Mouse (Mus musculus) MEL (cell line): Measurements from ENCODE around the gene Cog6. TPM values are rescaled to one million over a fixed set of nuclear protein-coding genes. Genes with fewer than 3 reads are reported as not detected.

Experiments used
- DNase-seq: peaks from one replicate; pipeline ENCODE4 v3.0.0; 2011; ENCODE audit warnings: low read depth, low spot score
- H3K27ac ChIP-seq: 2 replicates; pipeline ENCODE4 v1.5.1; 2012; ENCODE audit warnings: low read depth, mild to moderate bottlenecking, control low read depth, low read length, moderate library complexity; ENCODE audit not compliant: control insufficient read depth
- H3K27me3 ChIP-seq, 2 experiments: fragments of 150-350 bp in 1 of 2; sonication (generic) in 1 of 2; 2 replicates each; pipeline ENCODE4 v1.6.1; 2012; ENCODE audit warnings: low read length in 2 of 2, mild to moderate bottlenecking in 2 of 2, improper control_type of control experiment in 1 of 2, moderate library complexity in 1 of 2; ENCODE audit not compliant: insufficient read depth in 2 of 2, control insufficient read depth in 1 of 2
- H3K36me3 ChIP-seq, 2 experiments: 2 replicates each; pipeline ENCODE4 v1.6.1; 2012 to 2014; ENCODE audit warnings: low read length in 2 of 2, improper control_type of control experiment in 1 of 2, inconsistent platforms in 1 of 2, mild to moderate bottlenecking in 1 of 2; ENCODE audit not compliant: insufficient read depth in 2 of 2, control insufficient read depth in 1 of 2
- H3K4me1 ChIP-seq, 2 experiments: fragments of 150-350 bp in 1 of 2; sonication (generic) in 1 of 2; 2 replicates each; pipeline ENCODE4 v1.6.1; 2012; ENCODE audit warnings: low read length in 2 of 2, improper control_type of control experiment in 1 of 2, mild to moderate bottlenecking in 1 of 2; ENCODE audit not compliant: insufficient read depth in 2 of 2, control insufficient read depth in 1 of 2
- H3K4me3 ChIP-seq, 2 experiments: fragments of 150-350 bp in 1 of 2; sonication (generic) in 1 of 2; 2 replicates each; pipeline ENCODE4 v1.5.1; 2012; ENCODE audit warnings: low read depth in 2 of 2, low read length in 2 of 2, mild to moderate bottlenecking in 2 of 2, moderate library complexity in 2 of 2, control low read depth in 1 of 2, improper control_type of control experiment in 1 of 2; ENCODE audit not compliant: control insufficient read depth in 1 of 2, insufficient read depth in 1 of 2
- H3K79me2 ChIP-seq: 2 replicates; pipeline ENCODE4 v1.6.1; 2012; ENCODE audit warnings: mild to moderate bottlenecking, low read length, moderate library complexity; ENCODE audit not compliant: control insufficient read depth, poor library complexity, insufficient read depth
- H3K9ac ChIP-seq: 2 replicates; pipeline ENCODE4 v1.6.1; 2012; ENCODE audit warnings: low read depth, mild to moderate bottlenecking, control low read depth, low read length, moderate library complexity; ENCODE audit not compliant: control insufficient read depth, poor library complexity, severe bottlenecking
- H3K9me3 ChIP-seq: fragments of 150-350 bp; sonication (generic); replicated peaks from 2 replicates; pipeline ENCODE4 v1.6.1; 2012; ENCODE audit warnings: mild to moderate bottlenecking, low read length, improper control_type of control experiment, moderate library complexity; ENCODE audit not compliant: insufficient read depth
- BHLHE40 ChIP-seq: IDR thresholded peaks from 2 replicates; pipeline ENCODE4 v1.6.1; 2012; ENCODE audit warnings: low read depth, mild to moderate bottlenecking, inconsistent platforms, low read length, improper control_type of control experiment, borderline replicate concordance
- CHD2 ChIP-seq: IDR thresholded peaks from 2 replicates; pipeline ENCODE4 v1.6.1; 2011; ENCODE audit warnings: low read length, improper control_type of control experiment
- E2F4 ChIP-seq: IDR thresholded peaks from 2 replicates; pipeline ENCODE4 v1.6.1; 2011; ENCODE audit warnings: low read depth, low read length, improper control_type of control experiment, borderline replicate concordance
- ELF1 ChIP-seq: IDR thresholded peaks from 2 replicates; pipeline ENCODE4 v1.6.1; 2014; ENCODE audit warnings: low read depth, mild to moderate bottlenecking, inconsistent platforms, low read length, improper control_type of control experiment, moderate library complexity
- GABPA ChIP-seq: IDR thresholded peaks from 2 replicates; pipeline ENCODE4 v1.6.1; 2012; ENCODE audit warnings: low read depth, mild to moderate bottlenecking, inconsistent platforms, low read length, improper control_type of control experiment, moderate library complexity
- GATA1 ChIP-seq: IDR thresholded peaks from 2 replicates; pipeline ENCODE4 v1.6.1; 2011; ENCODE audit warnings: low read depth, low read length, improper control_type of control experiment
- JUND ChIP-seq: IDR thresholded peaks from 2 replicates; pipeline ENCODE4 v1.6.1; 2011; ENCODE audit warnings: low read depth, mild to moderate bottlenecking, improper control_type of control experiment, low read length
- MAFK ChIP-seq: IDR thresholded peaks from 2 replicates; pipeline ENCODE4 v1.6.1; 2011; ENCODE audit warnings: low read depth, mild to moderate bottlenecking, low read length, improper control_type of control experiment, borderline replicate concordance
- MAX ChIP-seq: IDR thresholded peaks from 2 replicates; pipeline ENCODE4 v1.6.1; 2011; ENCODE audit warnings: low read length, improper control_type of control experiment
- MAZ ChIP-seq: IDR thresholded peaks from 2 replicates; pipeline ENCODE4 v1.6.1; 2012; ENCODE audit warnings: low read depth, mild to moderate bottlenecking, inconsistent platforms, low read length, improper control_type of control experiment
- MEF2A ChIP-seq: IDR thresholded peaks from 2 replicates; pipeline ENCODE4 v1.6.1; 2014; ENCODE audit warnings: low read depth, mild to moderate bottlenecking, inconsistent platforms, low read length, improper control_type of control experiment; ENCODE audit not compliant: poor library complexity, insufficient replicate concordance, severe bottlenecking; ENCODE audit errors: extremely low read depth
- MXI1 ChIP-seq: IDR thresholded peaks from 2 replicates; pipeline ENCODE4 v1.6.1; 2011; ENCODE audit warnings: mild to moderate bottlenecking, low read depth, low read length, improper control_type of control experiment
- MYB ChIP-seq: IDR thresholded peaks from 2 replicates; pipeline ENCODE4 v1.6.1; 2011; ENCODE audit warnings: mild to moderate bottlenecking, low read depth, low read length, improper control_type of control experiment
- MYC ChIP-seq: IDR thresholded peaks from 2 replicates; pipeline ENCODE4 v1.6.1; 2011; ENCODE audit warnings: low read depth, mild to moderate bottlenecking, low read length, improper control_type of control experiment, moderate library complexity
- NELFE ChIP-seq: IDR thresholded peaks from 2 replicates; pipeline ENCODE4 v1.6.1; 2011; ENCODE audit warnings: low read depth, low read length, improper control_type of control experiment
- NRF1 ChIP-seq: IDR thresholded peaks from 2 replicates; pipeline ENCODE4 v1.6.1; 2014; ENCODE audit warnings: low read depth, mild to moderate bottlenecking, inconsistent platforms, low read length, improper control_type of control experiment, moderate library complexity; ENCODE audit not compliant: poor library complexity, insufficient read depth, severe bottlenecking
- POLR2A ChIP-seq, 2 experiments: IDR thresholded peaks; 2 replicates each; pipeline ENCODE4 v1.6.1; 2011 to 2012; ENCODE audit warnings: low read length in 2 of 2, mild to moderate bottlenecking in 2 of 2, control low read depth in 1 of 2, improper control_type of control experiment in 1 of 2, low read depth in 1 of 2, moderate library complexity in 1 of 2; ENCODE audit not compliant: control insufficient read depth in 1 of 2, insufficient read depth in 1 of 2, poor library complexity in 1 of 2
- POLR2AphosphoS2 ChIP-seq: IDR thresholded peaks from 2 replicates; pipeline ENCODE4 v1.6.1; 2011; ENCODE audit warnings: low read length, improper control_type of control experiment
- RAD21 ChIP-seq: IDR thresholded peaks from 2 replicates; pipeline ENCODE4 v1.6.1; 2011; ENCODE audit warnings: mild to moderate bottlenecking, low read depth, low read length, improper control_type of control experiment
- SIN3A ChIP-seq: IDR thresholded peaks from 2 replicates; pipeline ENCODE4 v1.6.1; 2012; ENCODE audit warnings: low read length, improper control_type of control experiment, inconsistent platforms
- SMC3 ChIP-seq: IDR thresholded peaks from 2 replicates; pipeline ENCODE4 v1.6.1; 2011; ENCODE audit warnings: low read depth, low read length, improper control_type of control experiment
- TAL1 ChIP-seq: IDR thresholded peaks from 2 replicates; pipeline ENCODE4 v1.6.1; 2012; ENCODE audit warnings: mild to moderate bottlenecking, inconsistent platforms, low read length, moderate library complexity, mixed read lengths
- UBTF ChIP-seq: IDR thresholded peaks from 2 replicates; pipeline ENCODE4 v1.6.1; 2012; ENCODE audit warnings: low read depth, mild to moderate bottlenecking, inconsistent platforms, low read length, improper control_type of control experiment, moderate library complexity, borderline replicate concordance; ENCODE audit not compliant: insufficient read depth
- USF1 ChIP-seq: IDR thresholded peaks from 2 replicates; pipeline ENCODE4 v1.6.1; 2014; ENCODE audit warnings: low read depth, mild to moderate bottlenecking, inconsistent platforms, low read length, improper control_type of control experiment, moderate library complexity
- ZMIZ1 ChIP-seq: IDR thresholded peaks from 2 replicates; pipeline ENCODE4 v1.6.1; 2012; ENCODE audit warnings: low read depth, mild to moderate bottlenecking, inconsistent platforms, low read length, improper control_type of control experiment, moderate library complexity
- polyA plus RNA-seq, 2 experiments: library from polyadenylated mRNA; stranded (reverse) in 1 of 2; unstranded in 1 of 2; fragments of >175 nt in 1 of 2; fragments of >200 nt in 1 of 2; gene quantifications; 2 replicates each; pipeline versions ENCODE4 v1.2.1 to v1.2.4; 2012; ENCODE audit warnings: low replicate concordance in 2 of 2, low read depth in 1 of 2; ENCODE audit not compliant: insufficient read length in 2 of 2, insufficient read depth in 1 of 2, missing spikeins in 1 of 2
- total RNA-seq: library from RNA; depleted of rRNA; stranded (reverse); fragments of 300-350 nt; gene quantifications from 2 replicates; pipeline ENCODE4 v1.2.3, GENCODE M21; 2012

Gene Cog6
- total and polyA plus RNA-seq, 3 experiments = 15.6 to 21.6 TPM; not detected in 1

- no peak overlapping the region for H3K4me3 ChIP-seq
- no peaks in the 10 kb centered on the region for H3K4me1 ChIP-seq
- no peaks in the 10 kb centered on the region for H3K9me3 ChIP-seq
- no peaks in the 10 kb centered on the region; a peak in 1 of 4 replicates for H3K27me3 ChIP-seq
- no peak overlapping the region for H3K27ac ChIP-seq
- no peaks in the 10 kb centered on the region for H3K79me2 ChIP-seq
- DNase-seq = no peak
- no peaks in the 10 kb centered on the region for H3K36me3 ChIP-seq
- no peak overlapping the region for H3K9ac ChIP-seq
- TF ChIP-seq MAZ (no peak), MYB (no peak), SIN3A (no peak), USF1 (no peak), NELFE (no peak), RAD21 (no peak), MAFK (no peak), NRF1 (no peak), JUND (no peak), E2F4 (no peak), UBTF (no peak), SMC3 (no peak), ZMIZ1 (no peak), POLR2AphosphoS2 (no peak), MYC (no peak), POLR2A (IDR thresholded peaks at IDR 0.05; ENCODE audit: control insufficient read depth in 1 of 2, insufficient read depth in 1 of 2, low read depth in 1 of 2, low read length in 2 of 2, poor library complexity in 1 of 2) (no peak), GATA1 (no peak), GABPA (no peak), ELF1 (no peak), MEF2A (no peak)
- TF ChIP-seq, all 39 proteins: peak for 0
Measured at GRCm38 (mm10) chr3:52938398-52938797, 78.6 kb downstream of the Cog6 start.

GRCm38 (mm10) chr3:52937739-52938306 lies 79.2 kb downstream of the Cog6 start:
- Histone ChIP-seq H3K27me3 (no peaks in the 10 kb centered on the region; a peak in 1 of 4 replicates), H3K27ac (no peak overlapping the region), H3K4me3 (no peak overlapping the region), H3K79me2 (no peaks in the 10 kb centered on the region), H3K9ac (no peak overlapping the region), H3K36me3 (no peaks in the 10 kb centered on the region), H3K9me3 (no peaks in the 10 kb centered on the region), H3K4me1 (no peaks in the 10 kb centered on the region)
- no peak for DNase-seq
- TF ChIP-seq MXI1 (no peak), TAL1 (no peak), MAX (no peak), CHD2 (no peak), MYB (no peak), ZMIZ1 (no peak), BHLHE40 (no peak), MEF2A (no peak), ELF1 (no peak)
